Mouse (Mus musculus) heart, postnatal 0 days (tissue): ENCODE results near the gene Zfpm1.

ENCODE experiments used
- CTCF ChIP-seq: IDR thresholded peaks from 2 replicates; pipeline ENCODE4 v1.5.1; 2016; ENCODE audit warnings: antibody characterized with exemption, control low read depth, low read depth
- EP300 ChIP-seq: IDR thresholded peaks from 2 replicates; pipeline ENCODE4 v1.6.1; 2016; ENCODE audit warnings: antibody characterized with exemption, low read depth

DNA sequence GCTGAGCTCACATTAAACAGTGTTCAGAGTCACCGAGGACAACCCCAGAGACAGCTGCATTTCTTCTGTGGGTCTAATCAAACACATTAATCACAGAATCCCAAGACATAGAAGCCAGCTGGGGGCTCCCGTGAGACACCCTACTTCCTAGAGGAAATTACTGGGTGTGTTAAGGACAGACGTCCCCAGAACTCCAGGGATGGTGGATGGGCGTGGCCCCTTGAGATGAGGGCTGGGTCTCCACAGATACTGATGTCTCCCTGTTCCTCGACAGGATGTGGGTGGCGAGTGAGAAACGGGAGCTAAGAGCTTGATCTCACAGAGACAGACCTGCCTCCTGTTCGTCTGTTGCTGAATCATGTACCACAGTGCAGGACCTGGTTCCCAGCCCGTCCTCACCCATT, 60.9 kb downstream of the Zfpm1 start:
- TF ChIP-seq EP300 (no peak), CTCF (no peak)
